Mouse (Mus musculus): ENCODE results near the gene Slc4a5. TPM values are rescaled to one million over a fixed set of nuclear protein-coding genes. Genes with fewer than 3 reads are reported as not detected.

Slc4a5 gene
- polyA plus RNA-seq, 2 experiments from 2014 or later: 0.75 to 1.1 TPM

GRCm38 (mm10) chr6:83352666-83353410, 133.2 kb downstream of the Slc4a5 start:
- no peak for ATAC-seq

Other genes starting within 250 kb of the Slc4a5 start
- gene Dok1, start 186.4 kb upstream of the Slc4a5 start, polyA plus RNA-seq (2017; shearing (Covaris generic)): 100 to 1,000 TPM in 1 of 2 experiments, 10 to 100 TPM in 1; 31.8 to 115 TPM
- gene Loxl3, start 185.7 kb upstream of the Slc4a5 start, polyA plus RNA-seq (2017; shearing (Covaris generic)): 1 to 10 TPM in 1 of 2 experiments, not detected in 1; 1.8 TPM
- 100 to 1,000 TPM; 424 to 552 TPM for gene Aup1, start 165.3 kb upstream of the Slc4a5 start, polyA plus RNA-seq (2017; shearing (Covaris generic))
- gene Htra2, start 164.6 kb upstream of the Slc4a5 start, polyA plus RNA-seq (2017; shearing (Covaris generic)): 10 to 100 TPM; 27.3 to 37.9 TPM
- 1 to 10 TPM; 1.9 to 4.5 TPM for gene Dqx1, start 162.0 kb upstream of the Slc4a5 start, polyA plus RNA-seq (2017; shearing (Covaris generic))
- gene Tlx2, start 149.5 kb upstream of the Slc4a5 start, polyA plus RNA-seq (2017; shearing (Covaris generic)): not detected
- 10 to 100 TPM; 42.5 to 49.3 TPM for gene Pcgf1, start 142.0 kb upstream of the Slc4a5 start, polyA plus RNA-seq (2017; shearing (Covaris generic))
- gene Lbx2, start 133.5 kb upstream of the Slc4a5 start, polyA plus RNA-seq (2017; shearing (Covaris generic)): not detected
- 1 to 10 TPM in 1 of 2 experiments, under 1 TPM in 1; 0.82 to 2.2 TPM for gene Ccdc142, start 118.2 kb upstream of the Slc4a5 start, polyA plus RNA-seq (2017; shearing (Covaris generic))
- under 1 TPM; 0.67 to 0.68 TPM for gene Gm42688, start 118.2 kb upstream of the Slc4a5 start, polyA plus RNA-seq (2017; shearing (Covaris generic))
- gene Mrpl53, start 110.8 kb upstream of the Slc4a5 start, polyA plus RNA-seq (2017; shearing (Covaris generic)): 10 to 100 TPM; 57.0 to 61.5 TPM
- 10 to 100 TPM in 1 of 2 experiments, 1 to 10 TPM in 1; 6.5 to 16.0 TPM for gene Mogs, start 104.3 kb upstream of the Slc4a5 start, polyA plus RNA-seq (2017; shearing (Covaris generic))
- gene Wbp1, start 98.3 kb upstream of the Slc4a5 start, polyA plus RNA-seq (2017; shearing (Covaris generic)): 10 to 100 TPM; 20.4 to 23.6 TPM
- 1 to 10 TPM in 1 of 2 experiments, under 1 TPM in 1; 0.56 to 3.3 TPM for gene Ino80b, start 94.4 kb upstream of the Slc4a5 start, polyA plus RNA-seq (2017; shearing (Covaris generic))
- under 1 TPM in 1 of 2 experiments, not detected in 1; 0.49 TPM for gene Rtkn, start 84.4 kb upstream of the Slc4a5 start, polyA plus RNA-seq (2017; shearing (Covaris generic))
- 1 to 10 TPM in 1 of 2 experiments, not detected in 1; 2.1 TPM for gene Wdr54, start 63.4 kb upstream of the Slc4a5 start, polyA plus RNA-seq (2017; shearing (Covaris generic))
- gene 1700003E16Rik, start 63.4 kb upstream of the Slc4a5 start, polyA plus RNA-seq (2017; shearing (Covaris generic)): not detected
- gene Dctn1, start 53.9 kb upstream of the Slc4a5 start, polyA plus RNA-seq (2017; shearing (Covaris generic)): 10 to 100 TPM; 14.7 to 18.2 TPM
- gene Mthfd2, start 106.1 kb downstream of the Slc4a5 start, polyA plus RNA-seq (2017; shearing (Covaris generic)): 100 to 1,000 TPM; 128 TPM
- gene Mob1a, start 106.2 kb downstream of the Slc4a5 start, polyA plus RNA-seq (2017; shearing (Covaris generic)): 10 to 100 TPM; 48.6 to 70.3 TPM
- gene Bola3, start 129.3 kb downstream of the Slc4a5 start, polyA plus RNA-seq (2017; shearing (Covaris generic)): 10 to 100 TPM; 57.5 to 66.1 TPM
- 10 to 100 TPM; 18.5 to 20.8 TPM for gene Tet3, start 239.3 kb downstream of the Slc4a5 start, polyA plus RNA-seq (2017; shearing (Covaris generic))